8 mouse cellular contexts compared by ENCODE assay signal in the genomic region with DNA sequence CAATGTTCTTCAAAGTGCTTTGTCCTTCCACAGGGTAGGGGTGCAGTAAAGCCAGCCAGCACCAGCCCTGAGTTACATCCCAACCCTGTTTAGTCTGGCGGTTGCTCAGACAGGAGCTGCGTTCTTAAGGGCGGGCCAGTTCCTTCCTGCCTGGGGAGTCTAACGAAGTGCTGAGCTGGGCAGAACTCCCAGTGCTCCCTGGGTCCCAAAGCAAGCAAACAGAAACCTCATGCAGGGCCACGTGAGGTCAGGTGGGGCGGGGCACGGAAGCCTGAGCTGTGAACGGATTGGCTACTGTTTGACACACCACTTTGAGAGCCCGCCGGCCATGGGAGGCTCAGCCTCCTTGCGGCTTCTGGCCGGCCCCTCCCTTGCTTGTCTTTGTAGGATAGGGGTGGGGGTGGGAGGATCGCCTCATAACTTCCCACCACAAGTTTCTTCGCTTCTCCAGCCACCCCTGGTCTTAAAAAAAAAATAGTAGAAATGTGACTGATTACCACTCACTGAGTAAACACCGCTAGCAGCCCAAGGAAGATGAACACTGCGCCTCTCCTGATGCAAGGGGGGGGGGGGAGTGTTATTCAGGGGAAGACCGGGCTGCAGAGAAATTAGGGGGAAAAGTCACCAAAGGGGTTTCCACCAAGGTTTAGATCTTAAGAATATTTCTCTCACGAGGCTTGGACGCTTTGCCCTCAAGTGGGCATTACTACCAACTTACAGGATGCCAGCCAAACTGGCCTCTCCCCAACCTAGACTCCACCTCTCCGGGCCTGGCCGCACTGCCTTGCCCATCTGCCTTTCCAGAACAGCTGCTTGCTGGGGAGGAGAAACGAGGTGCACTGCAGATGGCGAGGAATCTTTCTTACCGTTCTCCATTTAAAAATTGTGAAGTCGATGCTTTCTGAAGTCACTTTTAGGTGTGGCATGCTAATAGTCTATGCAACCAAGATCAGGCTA.
DNase-seq lines count a peak whose midpoint lies in the region; ATAC-seq lines count a peak whose summit lies in the region.

No protein-coding gene starts in this region.

- H3K27me3 ChIP-seq in heart, embryonic 14.5 days (ENCODE audit: control insufficient read depth, insufficient read depth, low read length), result no peaks in the 10 kb centered on the region; the same call in 1 of the 2 replicates
- no peaks in the 10 kb centered on the region for H3K27me3 ChIP-seq in liver, embryonic 15.5 days
- no peaks in the 10 kb centered on the region; the same call in 1 of the 2 replicates for H3K27me3 ChIP-seq in neural tube, embryonic 11.5 days (ENCODE audit: control insufficient read depth, insufficient read depth, low read length)
- peaks cover 9% of the 10 kb centered on the region for H3K27me3 ChIP-seq in stomach, embryonic 16.5 days (ENCODE audit: control insufficient read depth, insufficient read depth, low read length)

- H3K36me3 ChIP-seq in heart, embryonic 14.5 days (ENCODE audit: control insufficient read depth, insufficient read depth, low read length), result no peaks in the 10 kb centered on the region
- no peaks in the 10 kb centered on the region for H3K36me3 ChIP-seq in liver, embryonic 15.5 days (replicated peaks)
- H3K36me3 ChIP-seq in neural tube, embryonic 11.5 days (ENCODE audit: control insufficient read depth, insufficient read depth, low read length), result no peaks in the 10 kb centered on the region
- H3K36me3 ChIP-seq in stomach, embryonic 16.5 days (ENCODE audit: control insufficient read depth, insufficient read depth, low read length), result no peaks in the 10 kb centered on the region

- peak; percentile 93 for ATAC-seq in heart, embryonic 14.5 days (ENCODE audit: insufficient number of reproducible peaks, insufficient read depth, low FRiP score, low read depth)
- ATAC-seq in liver, embryonic 15.5 days (ENCODE audit: insufficient read depth), result peak; percentile 96
- peak; percentile 95 for ATAC-seq in neural tube, embryonic 11.5 days (ENCODE audit: insufficient read depth, low FRiP score, low TSS enrichment)
- ATAC-seq in stomach, embryonic 16.5 days (ENCODE audit: insufficient read depth, low FRiP score), result peak; percentile 96

- peak; percentile 92 for DNase-seq in CD4-positive helper T cell, adult 2 months (ENCODE audit: low read depth, low spot score)
- DNase-seq in fibroblast of lung, adult 2 months (ENCODE audit: low read depth), result peak; percentile 93
- peak; percentile 96 for DNase-seq in kidney, postnatal 14 days
- peak; percentile 77 for DNase-seq in neural tube, embryonic 11.5 days (ENCODE audit: low spot score)

- no peaks in the 10 kb centered on the region for H3K9me3 ChIP-seq in heart, embryonic 14.5 days (ENCODE audit: control insufficient read depth, low read length)
- no peaks in the 10 kb centered on the region for H3K9me3 ChIP-seq in liver, embryonic 15.5 days (replicated peaks)
- H3K9me3 ChIP-seq in neural tube, embryonic 11.5 days (ENCODE audit: control insufficient read depth, low read length), result no peaks in the 10 kb centered on the region
- H3K9me3 ChIP-seq in stomach, embryonic 16.5 days (replicated peaks; ENCODE audit: control insufficient read depth, low read length), result no peaks in the 10 kb centered on the region

- H3K4me2 ChIP-seq in heart, embryonic 14.5 days (ENCODE audit: low read length), result peak overlapping the region; percentile 65
- H3K4me2 ChIP-seq in liver, embryonic 15.5 days, result peak overlapping the region; percentile 61
- peak overlapping the region; percentile 30 for H3K4me2 ChIP-seq in neural tube, embryonic 11.5 days (ENCODE audit: low read depth)
- H3K4me2 ChIP-seq in stomach, embryonic 16.5 days (ENCODE audit: low read depth, low read length), result peak overlapping the region; percentile 49

- peak overlapping the region; percentile 38 for H3K4me3 ChIP-seq in brown adipose tissue, adult 24 weeks (ENCODE audit: insufficient read depth, low read depth, low read length)
- H3K4me3 ChIP-seq in heart, embryonic 14.5 days (ENCODE audit: control insufficient read depth in 1 of 2, insufficient read depth in 1 of 2, low read depth in 1 of 2, low read length in 2 of 2), result peak overlapping the region; percentile 25 to 28
- H3K4me3 ChIP-seq in liver, embryonic 15.5 days (replicated peaks), result peak overlapping the region; percentile 38
- H3K4me3 ChIP-seq in neural tube, embryonic 11.5 days (ENCODE audit: low read depth, low read length), result no peak overlapping the region
- H3K4me3 ChIP-seq in stomach, embryonic 16.5 days (replicated peaks; ENCODE audit: low read length), result peak overlapping the region; percentile 14; the same call in 1 of the 2 replicates

- 22% methylated on average over 25 of the region's 25 CpGs for WGBS in heart, embryonic 14.5 days
- 19% methylated on average over 24 of the region's 25 CpGs for WGBS in liver, embryonic 15.5 days (ENCODE audit: insufficient replicate concordance)
- 20% methylated on average over 25 of the region's 25 CpGs for WGBS in neural tube, embryonic 11.5 days
- WGBS in stomach, embryonic 16.5 days, result 24% methylated on average over 24 of the region's 25 CpGs

- no peak overlapping the region; the same call in 1 of the 2 replicates for H3K9ac ChIP-seq in heart, embryonic 14.5 days (ENCODE audit: low read length)
- no peak overlapping the region for H3K9ac ChIP-seq in liver, embryonic 15.5 days
- H3K9ac ChIP-seq in neural tube, embryonic 11.5 days (ENCODE audit: low read length), result no peak overlapping the region
- no peak overlapping the region; the same call in none of the 2 replicates for H3K9ac ChIP-seq in stomach, embryonic 16.5 days (ENCODE audit: low read length)

- peak overlapping the region; percentile 88 for H3K27ac ChIP-seq in brown adipose tissue, adult 24 weeks (replicated peaks; ENCODE audit: low read depth, low read length)
- peak overlapping the region; percentile 25 to 44; a peak in 3 of 4 replicates for H3K27ac ChIP-seq in heart, embryonic 14.5 days (replicated peaks in 1 of 2; ENCODE audit: control insufficient read depth in 1 of 2, insufficient read depth in 1 of 2, low read depth in 2 of 2, low read length in 2 of 2)
- peak overlapping the region; percentile 66 for H3K27ac ChIP-seq in liver, embryonic 15.5 days (replicated peaks)
- no peak overlapping the region for H3K27ac ChIP-seq in neural tube, embryonic 11.5 days (ENCODE audit: low read depth, low read length)
- H3K27ac ChIP-seq in stomach, embryonic 16.5 days (ENCODE audit: low read length), result peak overlapping the region; percentile 82

- peaks cover 4% of the 10 kb centered on the region; the same call in 1 of the 2 replicates for H3K4me1 ChIP-seq in brown adipose tissue, adult 24 weeks (ENCODE audit: control insufficient read depth, insufficient read depth, insufficient read length, low read length)
- peaks cover 2 to 5% of the 10 kb centered on the region in 2 experiments; a peak in 2 of 4 replicates for H3K4me1 ChIP-seq in heart, embryonic 14.5 days (ENCODE audit: control insufficient read depth in 2 of 2, insufficient read depth in 2 of 2, low read length in 2 of 2)
- H3K4me1 ChIP-seq in liver, embryonic 15.5 days (replicated peaks), result peaks cover 16% of the 10 kb centered on the region
- no peaks in the 10 kb centered on the region for H3K4me1 ChIP-seq in neural tube, embryonic 11.5 days (ENCODE audit: control insufficient read depth, insufficient read depth, low read length)
- H3K4me1 ChIP-seq in stomach, embryonic 16.5 days (ENCODE audit: control insufficient read depth, insufficient read depth, low read length), result peaks cover 4% of the 10 kb centered on the region; the same call in 1 of the 2 replicates
